Mouse (Mus musculus): ENCODE results near the gene Ttll3.

The Ttll3 gene

GRCm38 (mm10) chr6:113388960-113389359, at the start of gene Ttll3:
Gene Ttll3 (plus strand): TSS chr6:113389260.
- DNase-seq (ENCODE audit: low spot score): no peak

GRCm38 (mm10) chr6:113341574-113341973, 47.5 kb upstream of the Ttll3 start:
- DNase-seq (ENCODE audit: low spot score): no peak

- no peak for DNase-seq (ENCODE audit: low spot score)
These were observed 46.8 kb upstream of the Ttll3 start for GRCm38 (mm10) chr6:113342297-113342696.

GRCm38 (mm10) chr6:113343177-113344092, 45.6 kb upstream of the Ttll3 start, which contains the start of gene Camk1:
Gene Camk1 (minus strand): TSS chr6:113343984.
- DNase-seq (ENCODE audit: low spot score): peak; percentile 68

- no peak for DNase-seq (ENCODE audit: low spot score)
These were observed 44.7 kb upstream of the Ttll3 start for GRCm38 (mm10) chr6:113344321-113344720.

- no peak for DNase-seq (ENCODE audit: low spot score)
These were observed 42.2 kb upstream of the Ttll3 start for GRCm38 (mm10) chr6:113346897-113347296.

GRCm38 (mm10) chr6:113350538-113350937, 38.5 kb upstream of the Ttll3 start:
- no peak for DNase-seq (ENCODE audit: low spot score)

GRCm38 (mm10) chr6:113351161-113351560, 37.9 kb upstream of the Ttll3 start:
- no peak for DNase-seq (ENCODE audit: low spot score)

- DNase-seq (ENCODE audit: low spot score): no peak
These were observed 37.4 kb upstream of the Ttll3 start for GRCm38 (mm10) chr6:113351653-113352052.

GRCm38 (mm10) chr6:113352820-113353219, 36.2 kb upstream of the Ttll3 start:
- no peak for DNase-seq (ENCODE audit: low spot score)

GRCm38 (mm10) chr6:113353696-113354095, 35.4 kb upstream of the Ttll3 start:
- no peak for DNase-seq (ENCODE audit: low spot score)

- no peak for DNase-seq (ENCODE audit: low spot score)
These were observed 27.6 kb upstream of the Ttll3 start for GRCm38 (mm10) chr6:113361476-113361875.

- DNase-seq (ENCODE audit: low spot score): no peak
These were observed 26.8 kb upstream of the Ttll3 start for GRCm38 (mm10) chr6:113362241-113362640.

GRCm38 (mm10) chr6:113364518-113365135, 24.4 kb upstream of the Ttll3 start:
- DNase-seq (ENCODE audit: low spot score): no peak

GRCm38 (mm10) chr6:113366639-113367038, 22.4 kb upstream of the Ttll3 start:
- no peak for DNase-seq (ENCODE audit: low spot score)

GRCm38 (mm10) chr6:113367574-113367973, 21.5 kb upstream of the Ttll3 start:
- DNase-seq (ENCODE audit: low spot score): no peak

GRCm38 (mm10) chr6:113368124-113368523, 20.9 kb upstream of the Ttll3 start:
- no peak for DNase-seq (ENCODE audit: low spot score)

- no peak for DNase-seq (ENCODE audit: low spot score)
These were observed 20.5 kb upstream of the Ttll3 start for GRCm38 (mm10) chr6:113368577-113368976.

GRCm38 (mm10) chr6:113370194-113370929, 18.7 kb upstream of the Ttll3 start:
- no peak for DNase-seq (ENCODE audit: low spot score)

- no peak for DNase-seq (ENCODE audit: low spot score)
These were observed 15.6 kb upstream of the Ttll3 start for GRCm38 (mm10) chr6:113373491-113373890.

GRCm38 (mm10) chr6:113377172-113377495, 11.9 kb upstream of the Ttll3 start:
- DNase-seq (ENCODE audit: low spot score): no peak

GRCm38 (mm10) chr6:113377496-113378385, 11.3 kb upstream of the Ttll3 start, which contains the start of the genes Tada3 and Arpc4:
Gene Tada3 (minus strand): TSS chr6:113377883.
Gene Arpc4 (plus strand): TSS chr6:113378115.
- peak; percentile 96 for DNase-seq (ENCODE audit: low spot score)

Measured in retina, embryonic 14.5 days (tissue).